Mouse (Mus musculus): ENCODE results near the gene Olfr875.
"Not testable (repeated sequence)": the region's sequence is repeated elsewhere in the genome, so short reads cannot be mapped to it uniquely, and the experiment has no call there.

Olfr875 gene

GRCm38 (mm10) chr9:37771759-37772158 is at the start of gene Olfr875:
Olfr875 (plus strand) TSS chr9:37771857.
- DNase-seq (ENCODE audit: low spot score in 2 of 2) = no peak

- DNase-seq (ENCODE audit: low spot score in 2 of 2) = no peak
Measured at GRCm38 (mm10) chr9:37734310-37734709, 37.3 kb upstream of the Olfr875 start.

- DNase-seq (ENCODE audit: low spot score in 2 of 2) = no peak
Measured at GRCm38 (mm10) chr9:37744806-37745205, 26.9 kb upstream of the Olfr875 start, which contains the start of gene Olfr874. Olfr874 (plus strand) TSS chr9:37745106.

- no peak for DNase-seq (ENCODE audit: low spot score in 2 of 2)
Measured at GRCm38 (mm10) chr9:37750319-37751075, 21.2 kb upstream of the Olfr875 start.

- no peak for DNase-seq (ENCODE audit: low spot score in 2 of 2)
Measured at GRCm38 (mm10) chr9:37751467-37751866, 20.2 kb upstream of the Olfr875 start.

- DNase-seq (ENCODE audit: low spot score in 2 of 2) = no peak
Measured at GRCm38 (mm10) chr9:37752006-37752405, 19.7 kb upstream of the Olfr875 start.

GRCm38 (mm10) chr9:37761728-37762127 is 9.9 kb upstream of the Olfr875 start:
- DNase-seq (ENCODE audit: low spot score in 2 of 2) = no peak

- DNase-seq (ENCODE audit: low spot score in 2 of 2) = no peak
Measured at GRCm38 (mm10) chr9:37762541-37762940, 9.1 kb upstream of the Olfr875 start.

- DNase-seq (ENCODE audit: low spot score in 2 of 2) = no peak
Measured at GRCm38 (mm10) chr9:37770661-37771060, 996 bp upstream of the Olfr875 start.

GRCm38 (mm10) chr9:37782766-37783260 is 11.2 kb downstream of the Olfr875 start:
- DNase-seq (ENCODE audit: low spot score in 2 of 2) = peak in 1 of 2 experiments; percentile 24

- DNase-seq (ENCODE audit: low spot score in 2 of 2) = not testable (repeated sequence)
Measured at GRCm38 (mm10) chr9:37783394-37784387, 12.0 kb downstream of the Olfr875 start.

- DNase-seq (ENCODE audit: low spot score in 2 of 2) = no peak
Measured at GRCm38 (mm10) chr9:37786411-37786810, 14.8 kb downstream of the Olfr875 start.

- DNase-seq (ENCODE audit: low spot score in 2 of 2) = no peak
Measured at GRCm38 (mm10) chr9:37802055-37802454, 30.4 kb downstream of the Olfr875 start.

GRCm38 (mm10) chr9:37802731-37803130 is 31.1 kb downstream of the Olfr875 start, which contains the start of gene Olfr876:
Olfr876 (plus strand) TSS chr9:37803031.
- no peak for DNase-seq (ENCODE audit: low spot score in 2 of 2)

GRCm38 (mm10) chr9:37807235-37807634 is 35.6 kb downstream of the Olfr875 start:
- DNase-seq (ENCODE audit: low spot score in 2 of 2) = no peak

GRCm38 (mm10) chr9:37808456-37808855 is 36.8 kb downstream of the Olfr875 start:
- no peak for DNase-seq (ENCODE audit: low spot score in 2 of 2)

- no peak for DNase-seq (ENCODE audit: low spot score in 2 of 2)
Measured at GRCm38 (mm10) chr9:37808976-37809375, 37.3 kb downstream of the Olfr875 start.

GRCm38 (mm10) chr9:37814696-37815095 is 43.0 kb downstream of the Olfr875 start:
- DNase-seq (ENCODE audit: low spot score in 2 of 2) = no peak
